Mouse (Mus musculus) CH12F3 (cell line): ENCODE data around the gene Olfr1240.

Experiments used
- in situ Hi-C: fragments of 300-500 bp; cut with MboI; formaldehyde crosslinking; loops from 2 replicates; pipeline ENCODE4 v1.14.3; 2020; ENCODE audit warnings: low sequenced_read_pairs

Olfr1240 gene

GRCm38 (mm10) chr2:89442900-89443299 lies at the start of gene Olfr1240:
TSS of gene Olfr1240 (minus strand) at chr2:89443000.
- in situ Hi-C loops = no loop called here

GRCm38 (mm10) chr2:89487026-89487425 lies 44.2 kb upstream of the Olfr1240 start, which contains the start of gene Olfr1241:
TSS of gene Olfr1241 (minus strand) at chr2:89487126.
- in situ Hi-C loops = no loop called here

- in situ Hi-C loops = no loop called here
Observed at GRCm38 (mm10) chr2:89420307-89420706, 22.5 kb downstream of the Olfr1240 start, which contains the start of gene Olfr1239. TSS of gene Olfr1239 (minus strand) at chr2:89420407.

- in situ Hi-C loops = no loop called here
Observed at GRCm38 (mm10) chr2:89414557-89414956, 28.2 kb downstream of the Olfr1240 start.

GRCm38 (mm10) chr2:89409576-89409975 lies 33.2 kb downstream of the Olfr1240 start, which contains the start of gene Olfr1238:
TSS of gene Olfr1238 (minus strand) at chr2:89409676.
- in situ Hi-C loops = no loop called here

- in situ Hi-C loops = no loop called here
Observed at GRCm38 (mm10) chr2:89400882-89401281, 41.9 kb downstream of the Olfr1240 start.
